Comparison of ENCODE assay signal across 9 mouse cellular contexts in the genomic region with DNA sequence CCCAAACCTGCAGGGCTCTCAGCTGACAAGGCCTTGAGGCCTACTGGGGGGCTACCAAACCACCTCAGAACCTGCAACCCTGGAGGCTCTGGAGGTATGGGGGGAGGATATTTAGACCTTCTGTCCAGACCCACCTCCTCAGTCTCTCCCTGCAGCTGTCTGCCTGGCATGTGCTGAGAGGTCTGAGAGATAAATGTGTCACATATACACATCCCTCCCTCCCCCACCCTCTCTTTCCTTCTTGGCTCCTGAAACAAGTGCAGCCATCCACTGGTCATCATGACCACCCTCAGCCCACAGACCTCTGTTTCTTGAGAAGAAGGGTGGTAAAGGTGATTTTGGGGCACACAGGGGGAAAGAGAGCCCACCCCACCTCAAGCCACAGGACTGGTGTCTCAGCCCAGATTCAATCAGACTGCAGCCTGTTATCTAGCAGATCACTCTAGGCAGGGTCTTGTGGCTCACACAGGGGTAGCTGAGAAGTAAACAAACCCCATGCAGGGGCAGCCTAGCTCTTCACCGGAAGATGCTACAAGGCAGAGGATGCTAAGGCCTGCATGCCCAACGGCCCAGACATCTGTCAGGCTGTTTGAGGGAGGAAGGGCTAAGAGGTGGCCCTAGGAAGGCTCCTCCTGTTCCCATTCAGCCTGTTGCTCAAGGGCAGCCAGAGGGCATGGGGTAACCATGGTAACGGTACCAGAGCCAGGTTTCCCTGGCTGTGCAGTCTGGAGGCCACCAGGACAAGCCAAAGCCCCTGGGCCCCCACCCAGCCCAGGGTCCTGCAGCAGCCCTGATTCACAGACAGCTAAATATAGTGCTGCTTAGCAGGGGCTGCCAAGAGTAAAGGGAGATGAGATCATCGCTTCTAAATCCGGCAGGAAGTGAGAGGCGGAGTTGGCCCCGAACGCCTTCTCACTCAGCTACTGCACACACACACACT. TPM values are rescaled to one million over a fixed set of nuclear protein-coding genes. Genes with fewer than 3 reads are reported as not detected.
DNase-seq lines count a peak whose midpoint lies in the region; ATAC-seq and TF ChIP-seq lines count a peak whose summit lies in the region.
"Had no signal": no experiment of that assay in that cellular context is flagged by ENCODE, and none has a peak within 500 bp of the region (broad histone marks: within the 10 kb centered on the region; RNA-seq: fewer than 3 reads in every experiment).

No protein-coding gene starts in this region.

- peak; percentile 85 for ATAC-seq in embryonic facial prominence, embryonic 12.5 days (ENCODE audit: insufficient number of reproducible peaks, insufficient read depth, low FRiP score, low TSS enrichment)

- WGBS in embryonic facial prominence, embryonic 12.5 days = 9% methylated on average over 8 of the region's 8 CpGs
- 1% methylated on average over 8 of the region's 8 CpGs for WGBS in heart, adult 2 months

- TF ChIP-seq CTCF in heart, adult 2 months (IDR thresholded peaks at IDR 0.05) = no peak

- no peaks in the 10 kb centered on the region for H3K79me2 ChIP-seq in heart, adult 2 months (replicated peaks; ENCODE audit: control insufficient read depth, insufficient read depth, low read length)

- H3K36me3 ChIP-seq in embryonic facial prominence, embryonic 12.5 days = no peaks in the 10 kb centered on the region
- peaks cover 3% of the 10 kb centered on the region for H3K36me3 ChIP-seq in heart, adult 2 months (ENCODE audit: control insufficient read depth, insufficient read depth, low read length)

- peak; percentile 47 to 50 for DNase-seq in spleen, adult 18-20 months
- DNase-seq in spleen, adult 12 weeks (ENCODE audit: low spot score) = no peak
- peak; percentile 87 to 93 for DNase-seq in heart, adult 2 months
- DNase-seq in kidney, adult 11 months = peak; percentile 77
- peak; percentile 85 to 87 for DNase-seq in left cerebral cortex, postnatal 36 days (ENCODE audit: low spot score in 2 of 2)
- peak; percentile 81 for DNase-seq in mesoderm, embryonic 11.5 days (ENCODE audit: low read depth, low spot score)
- peak; percentile 71 for DNase-seq in right cerebral cortex, postnatal 14 days

- TF ChIP-seq POLR2A in heart, adult 2 months (IDR thresholded peaks at IDR 0.05; ENCODE audit: insufficient read depth, low read depth, low read length) = 0 out of 2 replicates have a peak, but pooled peaks have one; percentile 46

- no peak overlapping the region for H3K4me2 ChIP-seq in embryonic facial prominence, embryonic 12.5 days (replicated peaks)

- H3K9ac ChIP-seq in embryonic facial prominence, embryonic 12.5 days = no peak overlapping the region
- peak overlapping the region; percentile 9 for H3K9ac ChIP-seq in heart, adult 2 months (ENCODE audit: low read depth, low read length)

- H3K4me3 ChIP-seq in embryonic facial prominence, embryonic 12.5 days = no peak overlapping the region
- no peak overlapping the region for H3K4me3 ChIP-seq in heart, adult 2 months

- peak overlapping the region; percentile 18; the same call in 1 of the 2 replicates for H3K27ac ChIP-seq in embryonic facial prominence, embryonic 12.5 days
- H3K27ac ChIP-seq in heart, adult 2 months = peak overlapping the region; percentile 90

- H3K9me3 ChIP-seq in embryonic facial prominence, embryonic 12.5 days = no peaks in the 10 kb centered on the region

- intact Hi-C loops in heart, adult 2 months (cut with DNase I) = no loop called here
- intact Hi-C loops in left cerebral cortex, postnatal 36 days (cut with DNase I) = loop anchor here (2.0 to 5.0 kb wide), 2 partner anchors 17 to 62 kb away; no protein-coding TSS in a partner anchor

- TF ChIP-seq EP300 in heart, adult 2 months (IDR thresholded peaks at IDR 0.05; ENCODE audit: insufficient read depth, low read depth, low read length) = peak; percentile 88

- peaks cover 16% of the 10 kb centered on the region for H3K4me1 ChIP-seq in embryonic facial prominence, embryonic 12.5 days
- peaks cover 33% of the 10 kb centered on the region for H3K4me1 ChIP-seq in heart, adult 2 months (ENCODE audit: control insufficient read depth, insufficient read depth, low read length)

- H3K27me3 ChIP-seq in embryonic facial prominence, embryonic 12.5 days = peaks cover 15% of the 10 kb centered on the region
- H3K27me3 ChIP-seq in heart, adult 2 months (ENCODE audit: control insufficient read depth, insufficient read depth, low read length) = no peaks in the 10 kb centered on the region

RNA-seq across cellular contexts. Expression of gene Ykt6, which starts 44.6 kb away (rescaled TPM):
- polyA plus RNA-seq in embryonic facial prominence, embryonic 12.5 days (2016; fragmentation: Nextera tagmentation; extraction: Ambion mirVana) = 57.7 and 58.2 TPM in 2 replicates
- total RNA-seq in heart, adult 2 months (2021) = 10 to 100 TPM; 53.4 to 62.2 TPM
- 46.3 and 71.2 TPM in 2 replicates for polyA plus RNA-seq in heart, adult 2 months (2012; rRNA removed)
- total RNA-seq in left cerebral cortex, postnatal 36 days (2021) = 10 to 100 TPM; 82.8 to 91.0 TPM

RNA-seq across cellular contexts. Expression of gene Gck, which starts 50.2 kb away (rescaled TPM):
- polyA plus RNA-seq in embryonic facial prominence, embryonic 12.5 days (2016; fragmentation: Nextera tagmentation; extraction: Ambion mirVana) = 2.7 and 3.5 TPM in 2 replicates
- 10 to 100 TPM; 10.4 to 13.9 TPM for total RNA-seq in heart, adult 2 months (2021)
- 10.5 and 15.4 TPM in 2 replicates for polyA plus RNA-seq in heart, adult 2 months (2012; rRNA removed)
- total RNA-seq in left cerebral cortex, postnatal 36 days (2021) = 1 to 10 TPM; 1.6 to 2.2 TPM
- polyA plus RNA-seq: C2C12 had no signal
